Mouse (Mus musculus) liver, embryonic 14.5 days (tissue): ENCODE results near the gene Cd93. TPM values are rescaled to one million over a fixed set of nuclear protein-coding genes. Genes with fewer than 3 reads are reported as not detected.
A peak's percentile ranks its signal among the peaks of the same experiment; 100 is the strongest.

Experiments
- ATAC-seq: fragments of 200-750 bp; cut with Nextera tagmentation; 2 replicates; pipeline ENCODE4 v1.8.0; 2017; ENCODE audit warnings: moderate number of reproducible peaks, mild to moderate bottlenecking, moderate library complexity; ENCODE audit not compliant: insufficient read depth
- DNase-seq, 3 experiments: peaks; one replicate each; pipeline ENCODE4 v3.0.0-alpha.2; 2012 to 2013; ENCODE audit warnings: low read depth in 3 of 3, low spot score in 3 of 3
- H3K27ac ChIP-seq: fragments of 300-500 bp; sonication (generic); 2 replicates; pipeline ENCODE4 v1.5.1; 2014; ENCODE audit warnings: moderate library complexity, mild to moderate bottlenecking, control low read depth, inconsistent platforms
- H3K27me3 ChIP-seq: fragments of 300-500 bp; sonication (generic); 2 replicates; pipeline ENCODE4 v1.6.1; 2014; ENCODE audit warnings: mild to moderate bottlenecking, low read length, moderate library complexity; ENCODE audit not compliant: control insufficient read depth, insufficient read depth
- H3K36me3 ChIP-seq: fragments of 300-500 bp; sonication (generic); replicated peaks from 2 replicates; pipeline ENCODE4 v1.6.1; 2014; ENCODE audit warnings: low read depth; ENCODE audit not compliant: control insufficient read depth, insufficient read depth
- H3K4me1 ChIP-seq, 2 experiments: fragments of 200-500 bp in 1 of 2; fragments of 300-500 bp in 1 of 2; sonication (generic) in 1 of 2; replicated peaks; 2 replicates each; pipeline ENCODE4 v1.6.1; 2012 to 2014; ENCODE audit warnings: antibody characterized with exemption in 1 of 2, inconsistent platforms in 1 of 2, low read length in 1 of 2; ENCODE audit not compliant: control insufficient read depth in 2 of 2, insufficient read depth in 2 of 2
- H3K4me2 ChIP-seq: fragments of 300-500 bp; sonication (generic); 2 replicates; pipeline ENCODE4 v1.6.1; 2014; ENCODE audit warnings: low read depth, mild to moderate bottlenecking, control low read depth, moderate library complexity
- H3K4me3 ChIP-seq, 2 experiments: fragments of 200-500 bp in 1 of 2; fragments of 300-500 bp in 1 of 2; sonication (generic) in 1 of 2; 2 replicates each; pipeline ENCODE4 v1.5.1; 2012 to 2014; ENCODE audit warnings: low read depth in 2 of 2, low read length in 2 of 2, mild to moderate bottlenecking in 2 of 2, control low read depth in 1 of 2, inconsistent platforms in 1 of 2, moderate library complexity in 1 of 2; ENCODE audit not compliant: insufficient read depth in 1 of 2
- H3K9ac ChIP-seq: fragments of 300-500 bp; sonication (generic); replicated peaks from 2 replicates; pipeline ENCODE4 v1.6.1; 2014; ENCODE audit warnings: mild to moderate bottlenecking, control low read depth, moderate library complexity
- H3K9me3 ChIP-seq: fragments of 300-500 bp; sonication (generic); 2 replicates; pipeline ENCODE4 v1.6.1; 2016; ENCODE audit warnings: low read length, mixed read lengths; ENCODE audit not compliant: control insufficient read depth
- CTCF ChIP-seq: IDR thresholded peaks from 2 replicates; pipeline ENCODE4 v1.5.1; 2016; ENCODE audit warnings: antibody characterized with exemption, low read depth, control low read depth
- EP300 ChIP-seq: IDR thresholded peaks from 2 replicates; pipeline ENCODE4 v1.6.1; 2016; ENCODE audit warnings: antibody characterized with exemption, low read depth
- WGBS: fragments of 180-500 bp; shearing (Covaris S2); extraction: QIAGEN DNeasy Blood & Tissue Kit; methylation state at CpG from one replicate; pipeline ENCODE4 v1.1.7; 2014; ENCODE audit not compliant: insufficient replicate concordance; 5-methylcytosine and 5-hydroxymethylcytosine counted together
- polyA plus RNA-seq, 2 experiments: library from polyadenylated mRNA; depleted of rRNA in 1 of 2; stranded (reverse) in 1 of 2; unstranded in 1 of 2; fragments of >200 nt; fragmentation: Nextera tagmentation in 1 of 2; extraction: Ambion mirVana in 1 of 2; gene quantifications; 2 replicates each; pipeline versions ENCODE4 v1.2.1 to v1.2.3; 2012 to 2014

The Cd93 gene
- polyA plus RNA-seq, 2 experiments, result 1.5 to 1.8 TPM

- H3K27ac ChIP-seq, result no peak overlapping the region
- TF ChIP-seq EP300, result no peak
- no peak for TF ChIP-seq CTCF
- WGBS, result 53% methylated on average over 3 of the region's 3 CpGs
- no peak for ATAC-seq
- H3K4me1 ChIP-seq, result no peaks in the 10 kb centered on the region
- H3K27me3 ChIP-seq, result no peaks in the 10 kb centered on the region
- no peak overlapping the region for H3K4me2 ChIP-seq
- no peak for DNase-seq
- H3K9ac ChIP-seq, result no peak overlapping the region
- no peaks in the 10 kb centered on the region for H3K9me3 ChIP-seq
- no peaks in the 10 kb centered on the region for H3K36me3 ChIP-seq
- no peak overlapping the region for H3K4me3 ChIP-seq
Measured at GRCm38 (mm10) chr2:148419151-148419550, 24.2 kb downstream of the Cd93 start.

- Histone ChIP-seq H3K4me1 (peaks cover 0 to 3% of the 10 kb centered on the region in 2 experiments; a peak in 1 of 4 replicates), H3K9me3 (no peaks in the 10 kb centered on the region), H3K4me2 (no peak overlapping the region), H3K36me3 (no peaks in the 10 kb centered on the region), H3K4me3 (no peak overlapping the region), H3K27ac (no peak overlapping the region), H3K27me3 (peaks cover 14% of the 10 kb centered on the region), H3K9ac (no peak overlapping the region)
- ATAC-seq (no peak), DNase-seq (no peak)
- TF ChIP-seq CTCF, result no peak
- no peak for TF ChIP-seq EP300
- WGBS, result 61% methylated on average over 1 of the region's 1 CpGs
Measured at GRCm38 (mm10) chr2:148409821-148410220, 33.5 kb downstream of the Cd93 start.

GRCm38 (mm10) chr2:148409141-148409540, 34.2 kb downstream of the Cd93 start:
- Histone ChIP-seq H3K36me3 (no peaks in the 10 kb centered on the region), H3K4me3 (no peak overlapping the region), H3K27ac (no peak overlapping the region), H3K9me3 (no peaks in the 10 kb centered on the region), H3K4me1 (peaks cover 0 to 3% of the 10 kb centered on the region in 2 experiments; a peak in 1 of 4 replicates), H3K27me3 (peaks cover 14% of the 10 kb centered on the region), H3K4me2 (no peak overlapping the region), H3K9ac (no peak overlapping the region)
- ATAC-seq, result peak; percentile 66; the same call in 1 of the 2 replicates
- peak in 2 of 3 experiments; percentile 20 to 36 for DNase-seq
- TF ChIP-seq CTCF (peak; percentile 81), EP300 (no peak)
- WGBS, result 4% methylated on average over 9 of the region's 9 CpGs

- no peaks in the 10 kb centered on the region for H3K9me3 ChIP-seq
- TF ChIP-seq EP300, result no peak
- TF ChIP-seq CTCF, result no peak
- H3K27me3 ChIP-seq, result peaks cover 14% of the 10 kb centered on the region
- peaks cover 0 to 3% of the 10 kb centered on the region in 2 experiments; a peak in 1 of 4 replicates for H3K4me1 ChIP-seq
- no peak overlapping the region for H3K4me3 ChIP-seq
- H3K27ac ChIP-seq, result no peak overlapping the region
- H3K36me3 ChIP-seq, result no peaks in the 10 kb centered on the region
- WGBS, result 11% methylated on average over 6 of the region's 6 CpGs
- DNase-seq (no peak), ATAC-seq (no peak)
- no peak overlapping the region for H3K9ac ChIP-seq
- peak overlapping the region; percentile 57 for H3K4me2 ChIP-seq
Measured at GRCm38 (mm10) chr2:148408761-148409120, 34.6 kb downstream of the Cd93 start.

GRCm38 (mm10) chr2:148407870-148408760, 35.2 kb downstream of the Cd93 start, which contains the start of gene Thbd:
Gene Thbd, minus strand, starts transcription at chr2:148408188.
- TF ChIP-seq CTCF (no peak), EP300 (no peak)
- H3K27me3 ChIP-seq, result peaks cover 14% of the 10 kb centered on the region
- WGBS, result under 1% methylated on average over 35 of the region's 35 CpGs
- peak; percentile 66 for ATAC-seq
- no peaks in the 10 kb centered on the region for H3K9me3 ChIP-seq
- H3K9ac ChIP-seq, result no peak within 1 kb of the TSS
- H3K4me3 ChIP-seq, result peak within 1 kb of the TSS; percentile 34 to 39
- H3K27ac ChIP-seq, result no peak within 1 kb of the TSS
- peak within 1 kb of the TSS; percentile 57 for H3K4me2 ChIP-seq
- no peak for DNase-seq
- peaks cover 0 to 3% of the 10 kb centered on the region in 2 experiments; a peak in 1 of 4 replicates for H3K4me1 ChIP-seq
- H3K36me3 ChIP-seq, result no peaks in the 10 kb centered on the region
